Mouse (Mus musculus): ENCODE data around the gene Bpifa2.
"Not testable (repeated sequence)": the region's sequence is repeated elsewhere in the genome, so short reads cannot be mapped to it uniquely, and the experiment has no call there.

Bpifa2 gene

GRCm38 (mm10) chr2:154007965-154008364 is at the start of gene Bpifa2:
Gene Bpifa2 (plus strand): TSS chr2:154008265.
- no peak for DNase-seq (ENCODE audit: inconsistent ontology term)

- no peak for DNase-seq (ENCODE audit: inconsistent ontology term)
Observed at GRCm38 (mm10) chr2:153962821-153963331, 45.2 kb upstream of the Bpifa2 start.

GRCm38 (mm10) chr2:153963334-153963733 is 44.7 kb upstream of the Bpifa2 start:
- DNase-seq (ENCODE audit: inconsistent ontology term): no peak

GRCm38 (mm10) chr2:153970221-153970620 is 37.8 kb upstream of the Bpifa2 start:
- peak; percentile 93 for DNase-seq (ENCODE audit: inconsistent ontology term)

- no peak for DNase-seq (ENCODE audit: inconsistent ontology term)
Observed at GRCm38 (mm10) chr2:153974582-153974981, 33.5 kb upstream of the Bpifa2 start, which contains the start of gene Bpifa6. Gene Bpifa6 (plus strand): TSS chr2:153974945.

GRCm38 (mm10) chr2:153995770-153996169 is 12.3 kb upstream of the Bpifa2 start:
- peak; percentile 45 for DNase-seq (ENCODE audit: inconsistent ontology term)

GRCm38 (mm10) chr2:154000501-154000900 is 7.6 kb upstream of the Bpifa2 start:
- no peak for DNase-seq (ENCODE audit: inconsistent ontology term)

- no peak for DNase-seq (ENCODE audit: inconsistent ontology term)
Observed at GRCm38 (mm10) chr2:154001056-154001455, 7.0 kb upstream of the Bpifa2 start.

GRCm38 (mm10) chr2:154004456-154004855 is 3.6 kb upstream of the Bpifa2 start:
- peak; percentile 19 for DNase-seq (ENCODE audit: inconsistent ontology term)

GRCm38 (mm10) chr2:154005094-154005493 is 3.0 kb upstream of the Bpifa2 start:
- no peak for DNase-seq (ENCODE audit: inconsistent ontology term)

- no peak for DNase-seq (ENCODE audit: inconsistent ontology term)
Observed at GRCm38 (mm10) chr2:154005734-154006133, 2.3 kb upstream of the Bpifa2 start.

- no peak for DNase-seq (ENCODE audit: inconsistent ontology term)
Observed at GRCm38 (mm10) chr2:154006331-154006730, 1.7 kb upstream of the Bpifa2 start.

- no peak for DNase-seq (ENCODE audit: inconsistent ontology term)
Observed at GRCm38 (mm10) chr2:154007381-154007780, 684 bp upstream of the Bpifa2 start.

GRCm38 (mm10) chr2:154017990-154018389 is 9.9 kb downstream of the Bpifa2 start:
- DNase-seq (ENCODE audit: inconsistent ontology term): no peak

GRCm38 (mm10) chr2:154024676-154025075 is 16.6 kb downstream of the Bpifa2 start:
- not testable (repeated sequence) for DNase-seq (ENCODE audit: inconsistent ontology term)

GRCm38 (mm10) chr2:154038932-154039331 is 30.9 kb downstream of the Bpifa2 start:
- peak; percentile 2 for DNase-seq (ENCODE audit: inconsistent ontology term)

- no peak for DNase-seq (ENCODE audit: inconsistent ontology term)
Observed at GRCm38 (mm10) chr2:154044743-154045142, 36.7 kb downstream of the Bpifa2 start.

- DNase-seq (ENCODE audit: inconsistent ontology term): no peak
Observed at GRCm38 (mm10) chr2:154058690-154059089, 50.6 kb downstream of the Bpifa2 start.
